Mouse (Mus musculus) brain, adult 2 months (tissue): ENCODE data around the gene Fcrls.

Experiments used
- DNase-seq: peaks from one replicate; pipeline ENCODE4 v3.0.0; 2011; ENCODE audit warnings: low read depth, low spot score

Fcrls gene

DNA sequence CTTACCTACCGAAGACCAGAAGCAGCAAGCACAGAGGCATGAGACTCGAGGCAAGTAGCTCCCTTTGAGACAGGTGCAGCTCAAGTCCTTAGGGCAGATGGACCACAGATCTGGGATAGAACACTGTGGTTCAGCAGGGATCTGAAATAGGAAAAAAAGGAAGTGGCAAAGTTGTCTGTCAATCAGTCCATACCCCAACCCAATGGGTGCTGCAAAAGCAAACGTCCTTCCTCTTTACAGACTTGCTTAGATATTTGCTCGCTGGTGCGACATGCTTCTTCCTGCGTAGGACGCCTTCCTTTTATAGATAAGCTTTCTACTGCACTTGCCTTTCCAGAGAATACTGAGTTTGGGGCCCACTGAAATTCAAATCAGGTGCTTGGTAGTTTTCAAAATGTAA lies at the start of gene Fcrls:
Fcrls (minus strand) TSS at position 303 of the 400 bp plus-strand sequence.
- DNase-seq = peak; percentile 22

- DNase-seq = peak; percentile 19
These were observed 46.4 kb upstream of the Fcrls start for GRCm38 (mm10) chr3:87309922-87310321.

GRCm38 (mm10) chr3:87299901-87300300 lies 36.4 kb upstream of the Fcrls start:
- DNase-seq = no peak

DNA sequence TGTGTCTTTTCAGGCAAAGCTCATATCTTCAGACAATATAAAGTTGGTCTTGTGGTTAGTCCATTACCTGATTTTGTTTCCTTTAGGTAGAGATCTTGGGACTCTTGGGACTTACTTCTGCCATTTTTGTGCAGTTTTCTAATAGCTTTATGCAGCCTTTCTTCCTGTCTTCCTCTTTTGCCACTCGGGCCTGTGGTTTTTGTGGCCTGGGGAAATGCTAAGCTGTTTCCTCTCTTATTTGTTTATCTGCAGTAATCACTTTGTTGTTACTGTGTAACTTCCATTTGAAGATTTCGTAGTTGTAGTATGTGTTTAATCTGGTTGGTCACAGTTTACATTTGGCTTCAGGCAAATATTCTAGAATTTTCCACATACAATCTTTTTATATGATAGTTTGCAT lies 10.8 kb upstream of the Fcrls start:
- peak; percentile 12 for DNase-seq

DNA sequence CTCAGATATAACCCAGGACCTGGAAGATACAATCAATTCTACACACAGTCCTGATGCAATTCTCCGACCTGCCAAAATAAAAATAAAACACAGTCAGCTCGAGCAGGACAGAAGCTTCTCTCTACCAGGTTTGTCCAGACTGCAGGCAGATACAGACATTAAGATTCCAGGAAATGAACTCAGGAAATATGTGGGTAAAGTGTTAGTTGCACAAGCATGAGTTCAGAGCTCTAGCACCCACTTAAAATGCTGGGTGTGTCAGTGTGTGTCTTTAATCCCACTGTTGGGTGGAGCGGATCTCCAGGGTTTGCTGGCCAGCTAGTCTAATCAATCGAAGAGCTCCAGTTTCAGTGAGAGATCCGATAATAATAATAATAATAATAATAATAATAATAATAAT lies 3.0 kb upstream of the Fcrls start:
- DNase-seq = no peak

- peak; percentile 28 for DNase-seq
These were observed 8.3 kb downstream of the Fcrls start for GRCm38 (mm10) chr3:87255239-87255638.

- DNase-seq = peak; percentile 75
These were observed 14.0 kb downstream of the Fcrls start for GRCm38 (mm10) chr3:87249571-87249970.

DNA sequence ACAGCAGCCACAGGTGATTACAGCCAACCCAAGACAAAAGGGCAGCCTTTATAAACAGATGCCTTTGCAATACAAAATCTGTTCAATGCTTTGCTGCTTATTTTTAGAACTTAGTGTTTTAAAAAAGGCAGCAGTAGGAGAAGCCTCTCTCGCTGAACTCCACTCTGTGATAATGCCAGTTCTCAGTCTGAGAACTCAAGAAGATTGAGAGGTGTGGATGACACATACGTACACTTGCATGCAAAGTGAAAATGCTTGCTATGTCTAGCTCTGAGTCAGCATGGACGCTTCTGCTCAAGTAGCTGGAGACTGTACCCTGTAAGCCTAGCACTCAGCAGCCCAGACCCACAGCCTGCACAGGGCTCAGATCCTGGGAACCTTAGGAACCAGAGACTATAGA lies 16.2 kb downstream of the Fcrls start:
- peak; percentile 87 for DNase-seq

DNA sequence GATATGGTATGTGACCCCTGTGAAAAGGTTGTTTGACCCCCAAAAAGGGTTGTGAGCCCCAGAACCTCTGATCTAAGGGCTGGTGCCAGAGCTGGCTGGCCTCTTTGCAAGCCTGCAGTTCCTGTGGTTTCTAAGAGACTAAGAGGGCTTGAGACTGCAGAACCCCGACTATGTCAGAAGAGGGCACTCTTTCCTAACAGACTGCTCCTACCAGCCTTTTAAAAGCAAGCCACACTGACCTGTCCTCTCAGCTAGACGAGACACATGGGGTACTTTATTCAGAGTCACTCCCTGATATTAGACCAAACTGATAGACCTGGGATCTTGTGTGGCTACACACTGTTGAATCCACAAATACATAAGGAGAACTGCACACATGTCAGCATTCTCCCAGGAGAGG lies 19.9 kb downstream of the Fcrls start:
- DNase-seq = peak; percentile 78

GRCm38 (mm10) chr3:87240909-87241308 lies 22.6 kb downstream of the Fcrls start:
- DNase-seq = no peak

GRCm38 (mm10) chr3:87223636-87224035 lies 39.9 kb downstream of the Fcrls start:
- DNase-seq = no peak

DNA sequence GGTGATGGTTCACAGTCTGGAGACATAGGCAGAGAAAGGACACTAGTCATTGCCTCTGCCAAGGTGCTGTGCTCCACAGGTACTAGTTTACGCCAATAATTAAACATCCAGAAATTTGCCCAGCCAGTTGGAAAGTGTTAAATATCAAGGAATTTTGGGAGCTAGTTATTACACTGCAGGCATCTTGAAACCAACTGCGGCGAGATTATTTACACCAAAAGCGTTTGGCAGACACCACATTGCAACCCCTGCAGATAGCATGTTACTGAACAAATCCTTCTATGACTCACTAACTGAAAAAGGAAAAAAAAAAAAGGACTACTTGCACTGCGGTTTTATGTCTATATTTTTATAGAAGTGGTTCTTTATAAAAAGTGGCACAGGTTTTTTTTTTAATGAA lies 41.2 kb downstream of the Fcrls start:
- DNase-seq = peak; percentile 53

GRCm38 (mm10) chr3:87215176-87215575 lies 48.4 kb downstream of the Fcrls start:
- no peak for DNase-seq

GRCm38 (mm10) chr3:87214221-87214864 lies 49.2 kb downstream of the Fcrls start:
- peak; percentile 59 for DNase-seq

DNA sequence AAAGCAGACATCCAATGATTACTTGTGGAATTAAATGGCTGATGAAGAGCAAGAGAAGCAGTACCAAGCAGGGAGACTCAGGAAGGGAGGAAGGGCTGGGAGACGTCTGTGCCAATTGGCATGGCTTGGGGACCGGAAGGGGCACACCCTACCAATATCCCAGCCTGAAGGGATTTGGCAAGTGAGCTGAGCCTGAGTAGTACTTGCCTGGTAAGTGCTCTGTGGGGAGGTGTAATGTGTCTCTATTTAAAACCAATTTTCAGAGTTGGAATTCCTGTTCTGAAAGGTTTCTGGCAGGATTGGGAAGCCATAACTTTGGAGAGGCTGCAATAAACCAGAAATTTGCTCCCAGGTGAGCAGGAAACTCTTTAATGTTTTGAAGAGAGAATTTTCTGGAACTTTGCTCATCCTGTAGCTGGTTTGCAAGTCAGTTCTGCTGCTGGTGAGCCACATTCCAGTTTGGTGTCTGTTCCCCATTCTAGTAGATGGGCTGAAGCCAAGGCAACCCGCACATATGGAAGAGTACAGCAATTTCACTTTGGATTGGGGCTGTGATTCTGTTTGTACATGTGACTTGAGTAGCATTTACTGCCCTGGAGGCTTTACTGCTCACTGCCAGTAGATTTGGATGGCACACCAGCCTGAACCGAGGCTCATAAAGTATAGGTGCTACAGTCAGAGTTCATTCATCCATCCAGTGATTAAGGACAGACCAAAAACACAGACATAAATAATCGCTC lies 57.0 kb downstream of the Fcrls start:
- no peak for DNase-seq
